Mouse (Mus musculus) A20 (cell line): ENCODE measurements at regions not wholly inside any gene's neighbourhood (a gene's known extent, or its start where the extent isn't known, plus 50 kb on each side); places are given as distances from the start of the nearest gene placed in this dataset.

Experiments used
- DNase-seq: peaks from one replicate; pipeline ENCODE4 v3.0.0-alpha.2; 2011; ENCODE audit warnings: low read depth, low spot score

DNA sequence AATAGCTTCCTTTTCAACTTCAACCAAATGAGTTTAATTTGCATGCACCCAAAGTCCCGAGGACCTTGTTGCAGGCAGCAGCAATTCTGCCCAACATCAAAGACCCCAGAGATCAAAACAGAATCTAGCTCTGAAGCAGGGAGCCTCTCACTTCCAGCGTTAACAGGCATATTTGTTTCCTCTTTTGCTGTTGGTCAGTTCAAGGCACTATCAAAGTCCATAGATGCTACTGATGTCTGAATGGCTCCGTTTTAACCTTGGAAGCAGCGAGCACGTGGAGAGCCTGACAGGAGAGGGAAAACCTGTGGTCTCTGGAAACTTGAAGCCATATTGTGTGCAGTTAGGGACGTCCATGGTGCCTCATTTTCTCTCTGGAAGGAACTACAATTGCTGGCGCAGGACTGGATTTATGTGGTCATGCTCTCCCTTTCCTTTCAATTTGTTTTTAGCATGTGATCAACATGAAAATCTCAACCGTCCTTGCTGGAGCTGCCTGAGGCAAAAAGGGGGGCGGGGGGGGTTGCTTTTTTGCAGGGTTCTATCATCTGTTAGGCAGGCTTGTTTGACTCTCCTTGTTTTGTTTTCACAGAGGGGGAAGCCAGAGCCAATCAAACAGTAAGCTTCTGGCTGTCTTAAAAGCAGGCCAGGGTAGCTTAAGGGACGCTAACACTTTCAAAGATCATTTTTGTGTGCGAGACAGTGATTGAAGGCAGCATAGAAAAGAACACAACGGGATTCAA lies 338.4 kb downstream of the Btg1 start:
- no peak for DNase-seq

DNA sequence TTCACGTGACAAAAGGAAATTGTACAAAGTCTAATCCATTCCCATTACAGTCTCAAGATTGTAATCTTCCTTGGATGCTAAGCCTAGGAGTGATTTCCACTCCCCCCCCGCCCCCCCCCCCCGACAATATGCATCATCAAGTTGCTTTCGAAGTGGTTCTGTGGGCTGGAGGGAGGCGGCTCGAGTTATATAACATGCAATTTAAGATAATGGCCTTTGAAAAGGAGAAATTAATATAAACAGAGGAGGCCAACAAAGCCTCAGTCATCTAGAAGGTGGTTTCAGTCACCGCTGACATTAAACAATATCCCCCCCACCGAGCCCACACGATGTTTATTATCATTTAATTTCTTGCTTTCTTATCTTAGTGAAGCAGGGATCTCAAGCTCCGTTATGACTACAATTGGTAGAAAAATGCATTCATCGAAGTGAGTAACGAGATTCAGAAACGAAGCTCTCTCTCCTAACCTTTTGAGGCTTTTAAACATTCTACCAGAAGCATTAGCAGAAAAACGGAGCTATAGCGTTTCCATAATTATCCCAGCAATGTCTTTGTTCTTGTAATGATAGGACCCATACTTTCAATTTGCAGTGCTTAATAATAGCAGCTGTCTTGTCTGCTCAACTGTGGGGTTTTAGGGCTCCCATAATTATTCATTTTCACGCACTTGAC lies 339.1 kb downstream of the Btg1 start:
- no peak for DNase-seq

DNA sequence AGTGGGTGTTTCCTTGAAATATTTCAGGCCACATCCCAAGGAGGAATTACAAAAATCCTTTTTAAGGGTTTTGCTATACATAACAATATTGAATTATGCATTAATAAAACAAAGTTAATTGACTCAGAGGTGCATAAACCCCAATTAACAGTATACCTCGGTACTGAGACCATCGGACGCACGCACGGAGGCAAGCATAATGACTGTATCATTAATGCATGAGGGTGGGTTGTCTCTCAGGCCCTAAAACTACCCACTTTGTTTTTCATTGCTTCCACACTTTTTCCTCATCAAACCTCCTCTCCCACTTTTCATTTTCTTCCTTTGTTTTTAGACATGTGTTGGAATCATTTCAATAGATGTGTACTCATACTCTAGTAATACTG lies 339.6 kb downstream of the Btg1 start:
- no peak for DNase-seq

DNA sequence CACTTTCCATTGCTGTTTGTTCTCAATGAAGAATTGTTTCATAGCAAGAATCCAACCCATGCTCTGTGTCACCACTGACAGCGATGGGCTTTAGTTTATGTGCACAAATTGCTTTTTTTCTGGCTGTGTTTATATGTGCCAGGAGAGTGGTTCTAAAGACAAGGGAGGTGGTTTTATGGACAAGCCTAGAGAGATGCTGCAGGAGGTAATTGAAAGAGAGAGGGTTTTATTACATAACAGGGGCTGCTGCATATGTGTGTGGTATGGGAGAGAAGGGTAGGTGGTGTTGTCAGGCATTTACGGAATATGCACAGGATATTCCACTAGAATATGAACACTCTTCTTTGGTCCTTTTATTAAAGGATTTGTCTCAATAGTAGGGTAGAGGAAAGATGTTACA lies 340.2 kb downstream of the Btg1 start:
- no peak for DNase-seq

DNA sequence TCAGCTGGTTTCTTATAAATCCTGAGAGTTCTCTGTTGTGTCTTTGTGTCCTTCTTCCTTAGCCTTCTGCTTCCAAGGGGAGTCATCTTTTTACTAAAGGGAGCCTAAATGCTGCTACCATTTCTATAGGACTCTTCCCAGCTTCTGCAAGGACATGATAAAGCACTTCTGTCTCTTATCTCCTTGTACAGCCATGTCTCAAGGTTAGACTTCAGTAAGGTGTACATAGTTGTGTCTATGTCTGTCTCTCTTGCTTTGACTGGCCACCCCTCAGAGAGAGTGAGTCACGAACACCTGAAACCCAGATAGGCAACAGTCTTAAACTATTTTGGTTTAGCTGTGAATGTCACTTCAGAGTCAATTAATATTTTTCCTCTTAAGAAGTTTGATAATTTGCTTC lies 353.0 kb downstream of the Btg1 start:
- DNase-seq: no peak

DNA sequence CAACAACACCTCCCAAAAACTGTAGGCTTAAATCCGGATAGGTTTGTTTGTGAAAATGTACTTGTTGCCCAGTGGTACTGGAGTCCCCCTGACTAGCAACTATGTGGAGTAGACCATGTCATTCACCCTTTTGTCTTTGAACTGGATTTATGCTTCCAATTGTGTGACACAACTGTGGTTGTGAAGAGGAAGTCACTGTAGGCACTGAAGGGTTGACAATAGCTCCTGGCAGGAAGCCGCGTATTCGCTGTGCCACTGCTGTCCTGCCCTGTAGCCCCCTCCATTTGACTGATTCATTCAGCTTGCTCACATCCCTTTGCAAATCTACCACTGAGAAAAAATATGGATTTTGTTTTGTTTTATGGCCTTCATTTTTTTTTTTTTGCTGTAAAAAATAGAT lies 353.9 kb downstream of the Btg1 start:
- no peak for DNase-seq

DNA sequence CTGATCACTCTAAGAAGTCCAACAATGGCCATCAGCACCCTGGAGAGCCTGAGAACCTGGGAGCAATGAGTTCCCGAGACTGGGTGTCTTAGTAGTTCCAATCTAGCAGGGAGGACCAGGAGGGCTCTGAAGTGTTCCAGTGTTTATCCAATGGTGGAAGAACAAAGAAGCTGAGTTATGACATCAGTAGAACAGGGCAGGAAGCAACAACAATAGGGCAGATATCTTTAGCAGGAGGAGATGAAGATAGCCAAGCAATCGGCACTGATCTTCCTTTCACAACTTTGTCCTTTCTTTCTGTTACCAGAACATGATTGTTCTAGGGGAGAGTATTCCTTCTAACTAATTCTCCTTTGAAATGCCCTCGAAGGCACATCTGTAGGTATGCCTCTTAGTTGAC lies 355.0 kb downstream of the Btg1 start:
- no peak for DNase-seq

DNA sequence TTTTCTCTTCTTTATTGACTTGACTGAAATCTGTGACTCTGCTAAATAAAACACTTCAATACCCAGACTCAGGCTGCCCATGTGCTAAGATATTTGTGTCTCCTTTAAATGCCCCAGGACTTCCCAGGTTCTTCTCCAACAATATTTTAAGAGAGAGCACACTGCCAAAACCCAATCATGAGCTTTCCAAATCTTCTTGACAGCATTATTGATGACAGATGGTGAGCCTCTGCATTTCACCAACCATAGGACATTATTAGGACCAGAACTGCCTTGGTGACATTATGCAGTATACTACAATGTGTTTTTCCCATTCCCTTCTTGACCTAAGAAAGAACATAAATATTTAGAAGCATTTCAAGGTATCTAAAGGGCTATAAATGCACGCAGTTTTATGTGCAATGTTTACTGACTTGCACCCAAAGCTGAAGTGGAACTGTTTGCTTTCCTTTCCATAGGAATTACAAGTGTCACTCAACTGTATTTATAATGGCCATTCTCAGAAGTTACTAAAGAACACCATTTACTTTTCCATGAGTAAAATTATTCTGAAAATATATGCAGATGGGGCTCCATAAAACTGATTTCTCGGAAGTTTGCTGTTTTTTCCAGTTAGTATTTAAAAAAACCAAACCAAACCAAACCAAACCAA lies 357.6 kb downstream of the Btg1 start:
- no peak for DNase-seq

DNA sequence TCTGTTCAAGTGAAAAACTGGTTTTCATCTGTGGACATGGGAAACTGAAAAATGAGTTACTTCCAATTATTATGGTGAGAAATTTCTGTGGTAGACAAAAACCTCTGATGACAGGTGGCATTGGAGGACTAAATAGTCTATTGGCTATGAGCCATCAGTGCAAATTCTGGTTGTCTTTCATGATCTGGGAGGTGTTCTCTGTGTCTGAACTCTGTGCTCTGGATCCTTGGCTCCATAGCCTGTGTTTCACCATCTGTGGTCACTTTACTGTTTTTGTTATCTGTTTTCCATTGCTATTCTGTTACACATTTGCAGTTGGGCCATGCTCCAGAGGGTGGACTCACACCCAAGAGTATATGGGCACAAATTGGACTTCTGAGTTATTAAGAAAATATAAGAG lies 359.9 kb downstream of the Btg1 start:
- no peak for DNase-seq

DNA sequence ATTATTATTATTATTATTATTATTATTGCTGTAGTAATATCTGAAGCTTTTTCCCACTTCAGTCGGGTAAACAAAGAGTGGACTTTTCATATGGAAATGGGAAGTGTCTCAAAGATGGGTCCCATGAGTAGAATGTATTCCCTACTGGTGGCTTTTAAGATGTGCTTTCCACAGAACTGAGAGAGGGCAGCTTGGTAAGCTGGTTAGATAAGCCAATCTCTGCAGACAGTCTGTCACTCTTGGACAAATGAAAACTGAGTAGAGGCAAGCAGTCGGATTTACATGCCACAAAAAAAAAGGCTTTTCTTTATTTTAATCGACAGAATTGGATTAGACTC lies 363.7 kb downstream of the Btg1 start:
- DNase-seq: no peak

DNA sequence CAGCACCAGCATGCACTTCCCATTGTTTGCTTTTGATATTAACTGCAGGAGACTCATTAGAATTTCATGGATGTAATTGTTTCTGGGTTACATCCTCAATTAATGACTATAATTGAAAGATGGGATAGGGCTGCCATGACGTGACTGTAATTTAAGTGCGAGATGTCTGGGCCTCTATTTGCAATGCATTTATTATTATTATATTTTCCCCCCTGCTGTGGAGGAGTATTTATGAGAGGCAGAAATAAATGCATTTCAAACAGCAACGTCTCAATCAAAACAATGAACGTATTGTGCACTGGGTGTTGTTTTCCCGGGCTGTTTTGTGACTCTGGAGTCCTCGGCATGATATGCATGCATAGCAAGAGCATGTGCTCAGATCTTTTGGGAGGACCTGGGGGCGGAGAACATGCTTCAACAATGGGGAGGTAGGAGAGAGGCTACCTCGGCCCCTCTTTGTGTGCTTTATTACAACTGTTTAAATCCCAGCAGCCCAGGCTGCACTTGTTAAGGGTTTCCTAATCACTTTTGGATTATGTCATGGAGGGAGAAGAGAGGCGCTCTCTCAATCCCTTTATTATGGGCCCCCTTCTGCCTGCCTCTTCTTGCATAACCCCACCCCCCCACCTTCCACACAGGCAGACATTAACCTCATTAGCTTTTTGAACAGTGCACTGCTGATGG lies 364.2 kb downstream of the Btg1 start:
- DNase-seq: no peak

DNA sequence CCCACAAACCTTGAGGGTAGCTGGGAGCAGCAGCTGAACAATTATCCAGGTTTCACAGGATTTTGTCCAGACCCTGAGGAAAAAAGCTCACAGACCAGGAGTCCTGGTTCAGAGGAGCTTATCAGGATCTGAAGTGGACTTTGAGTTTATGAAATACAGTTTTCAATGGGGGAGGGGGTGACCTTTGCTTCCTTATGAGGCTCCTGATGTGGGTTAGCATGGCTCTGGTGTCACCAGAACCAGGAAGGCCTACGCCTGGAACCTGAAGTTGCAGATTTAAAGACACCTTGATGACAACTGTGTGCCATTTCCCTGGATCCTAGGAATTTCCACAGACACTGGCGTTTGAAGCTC lies 364.7 kb downstream of the Btg1 start:
- DNase-seq: no peak

DNA sequence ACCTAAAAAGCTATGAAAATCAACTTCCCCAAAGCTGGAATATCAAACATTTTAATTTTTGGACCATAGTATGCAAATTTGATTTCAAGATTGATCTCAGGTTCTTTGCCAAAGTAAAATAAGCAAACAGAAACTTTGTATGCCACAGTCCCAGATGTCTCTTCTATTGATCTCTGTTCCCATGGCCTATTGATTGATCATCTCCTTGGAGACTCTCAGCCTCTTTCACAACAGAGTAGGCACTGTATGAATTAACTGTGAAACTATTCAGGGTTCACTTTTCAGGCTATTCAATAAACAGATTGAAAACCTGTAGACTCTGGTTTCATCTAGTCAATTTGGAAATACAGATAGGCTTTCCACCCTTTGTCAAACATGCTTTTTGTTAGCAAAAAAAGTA lies 384.1 kb downstream of the Btg1 start:
- no peak for DNase-seq

DNA sequence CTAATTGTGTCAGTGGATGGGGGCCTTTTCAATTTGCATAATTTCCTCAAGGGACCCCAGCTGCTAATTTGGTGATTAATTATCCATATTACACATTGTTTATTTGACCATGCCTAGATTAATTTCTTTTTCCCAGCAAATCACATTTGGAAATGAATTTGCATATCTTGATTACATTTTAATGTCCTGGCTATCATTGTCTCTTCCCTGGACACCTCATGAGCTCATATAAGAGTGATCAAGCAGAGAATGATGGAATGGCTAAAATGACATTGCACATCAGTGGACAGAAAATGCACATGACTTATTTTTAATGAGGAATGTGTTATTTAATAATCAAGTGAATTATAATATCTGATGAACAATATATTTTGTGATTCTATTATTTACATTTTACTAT lies 392.1 kb downstream of the Btg1 start:
- no peak for DNase-seq

DNA sequence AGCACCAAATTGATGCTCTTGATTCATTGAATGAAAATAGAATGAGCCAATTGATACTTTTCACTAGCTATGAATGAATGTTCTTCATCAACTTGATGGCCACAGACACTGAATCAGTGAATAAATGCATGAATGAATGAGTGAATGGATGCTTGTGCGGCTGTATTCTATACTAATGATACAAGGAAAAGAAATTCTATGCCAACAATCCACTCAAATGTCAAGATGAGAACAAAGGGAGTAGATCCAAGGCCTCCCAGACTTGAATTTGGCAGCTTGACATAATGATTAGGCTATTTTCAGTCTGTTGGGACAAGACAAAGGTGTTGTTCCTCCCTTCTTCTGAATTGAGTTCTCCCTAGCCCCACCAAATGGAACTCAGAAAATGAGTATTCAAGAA lies 393.1 kb downstream of the Btg1 start:
- DNase-seq: no peak

DNA sequence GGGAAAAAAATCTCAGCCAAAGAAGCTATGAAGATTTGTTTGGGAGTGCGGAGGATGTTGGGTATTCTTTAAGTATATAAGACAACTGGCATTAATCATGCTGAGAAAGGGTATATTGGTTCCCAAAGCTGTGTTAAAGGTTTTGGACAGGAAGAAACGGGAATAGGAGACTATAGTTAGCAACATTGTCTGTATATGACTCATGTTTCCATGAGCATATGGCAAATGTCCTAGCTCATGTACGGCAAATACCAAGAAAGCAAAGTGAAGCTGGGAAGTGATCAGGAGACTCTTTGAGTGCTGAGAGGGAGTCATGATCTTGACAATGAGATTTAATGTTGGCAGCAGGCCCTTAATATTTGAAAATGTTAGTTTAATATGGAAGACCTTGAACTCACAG lies 401.8 kb downstream of the Btg1 start:
- DNase-seq: no peak

DNA sequence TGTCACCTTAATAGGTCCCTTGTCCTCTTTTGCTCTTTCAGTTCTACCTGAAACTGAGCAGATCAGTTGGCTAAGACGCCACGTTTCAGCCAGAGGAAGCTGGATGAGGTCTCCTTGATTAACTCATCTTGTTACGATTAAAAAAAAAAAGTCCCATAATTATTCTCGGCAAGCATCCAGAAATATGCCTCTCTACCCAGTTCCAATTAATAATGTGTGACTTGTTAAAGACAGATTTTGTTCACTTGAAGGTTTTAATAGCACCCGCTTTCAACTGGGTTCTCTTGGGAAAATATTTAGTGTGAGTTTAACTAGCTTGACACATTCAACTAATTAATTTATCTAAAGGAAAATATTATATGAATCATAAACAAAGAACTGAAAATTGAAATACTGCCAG lies 412.0 kb downstream of the Btg1 start:
- no peak for DNase-seq

DNA sequence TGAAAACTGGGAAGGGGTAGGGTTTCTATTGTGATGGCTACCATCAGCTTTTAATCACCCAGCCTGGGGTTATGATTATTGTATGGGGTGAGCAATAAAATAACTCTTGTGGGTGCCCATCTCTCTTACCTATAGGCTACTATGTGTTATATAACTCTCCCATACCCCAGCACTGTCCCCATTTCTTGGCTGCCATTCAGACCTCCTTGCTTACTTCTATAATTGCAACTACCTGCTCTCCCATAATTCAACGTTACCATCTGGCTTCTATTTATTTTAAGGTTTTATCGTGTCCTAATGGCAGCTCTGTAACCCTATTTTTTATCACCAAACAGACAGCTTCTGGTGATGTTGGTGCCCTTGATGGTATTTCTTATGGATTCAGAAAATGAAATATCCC lies 414.2 kb downstream of the Btg1 start:
- no peak for DNase-seq

DNA sequence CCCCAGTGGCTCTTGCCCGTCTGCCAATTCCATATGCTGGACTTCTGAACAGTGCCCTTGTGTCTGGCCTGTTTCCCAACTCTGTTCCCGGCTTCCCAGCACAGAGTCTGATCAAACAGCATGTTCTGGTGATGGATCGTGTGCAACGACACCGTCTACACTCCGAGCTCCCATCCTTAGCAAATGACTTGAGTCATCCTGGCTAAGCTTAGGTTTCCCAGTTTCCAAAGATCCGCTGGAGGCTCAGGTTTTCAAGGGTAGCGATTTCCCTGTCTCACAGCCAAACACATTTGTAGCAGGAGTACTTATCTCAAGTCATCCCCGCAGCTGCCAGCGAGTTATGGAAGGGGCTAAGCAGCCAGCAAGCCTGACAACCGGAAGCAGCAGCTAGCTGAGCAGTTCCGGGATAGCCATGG lies 418.6 kb downstream of the Btg1 start:
- DNase-seq: no peak

DNA sequence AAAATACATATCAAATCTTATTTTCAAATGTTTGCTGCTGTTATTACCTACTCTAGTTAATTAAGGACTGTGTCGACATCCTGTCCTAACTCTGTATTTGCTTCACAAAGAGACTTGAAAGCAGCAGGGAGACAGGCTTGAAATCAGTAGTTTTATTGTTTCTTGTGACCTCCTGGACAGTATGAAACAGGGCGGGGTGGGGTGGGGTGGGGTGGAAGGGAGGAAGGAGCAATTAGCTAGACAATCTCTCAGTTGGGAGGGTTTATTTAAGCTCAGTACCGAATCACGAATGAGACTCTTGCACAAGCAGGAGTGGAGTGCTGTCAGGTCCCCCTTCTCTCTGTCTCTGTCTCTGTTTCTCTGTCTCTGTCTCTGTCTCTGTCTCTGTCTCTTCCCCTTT lies 421.2 kb downstream of the Btg1 start:
- DNase-seq: no peak

DNA sequence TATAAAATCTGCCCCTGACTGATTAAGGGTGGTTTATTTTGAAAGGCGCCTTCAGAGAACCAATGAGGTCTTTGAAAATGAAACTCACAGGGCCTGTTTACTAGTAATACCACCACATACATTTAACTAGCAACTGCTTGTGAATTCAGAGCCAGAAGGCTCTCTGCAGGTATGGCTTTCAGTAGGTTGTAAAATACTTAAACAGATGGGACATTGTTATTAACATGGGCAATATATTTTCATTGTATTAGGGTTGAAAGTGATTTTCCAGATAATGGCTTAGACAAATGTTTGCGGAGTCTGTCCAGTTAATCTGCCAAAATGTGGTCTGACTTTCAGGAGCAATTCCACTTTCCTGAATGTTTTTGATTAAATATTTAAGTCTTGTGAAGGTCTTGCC lies 430.8 kb downstream of the Btg1 start:
- DNase-seq: no peak

DNA sequence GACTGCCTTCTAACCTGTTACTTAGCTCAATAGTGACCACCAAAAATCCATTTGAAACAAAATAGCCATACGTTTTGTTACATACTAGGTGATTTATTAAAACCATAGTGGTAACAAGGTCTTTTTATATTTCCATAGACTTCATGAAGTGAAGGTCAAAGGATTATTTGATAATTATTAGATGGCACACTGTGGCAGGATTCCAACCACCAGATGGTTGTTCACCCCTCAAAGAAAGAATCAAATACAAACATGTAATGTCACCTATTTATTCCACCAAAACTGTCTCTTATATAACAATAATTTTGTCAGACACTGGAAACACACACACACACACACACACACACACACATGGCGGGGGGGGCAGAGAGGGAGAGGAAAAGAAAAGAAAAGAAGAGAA lies 431.2 kb downstream of the Btg1 start:
- DNase-seq: no peak

DNA sequence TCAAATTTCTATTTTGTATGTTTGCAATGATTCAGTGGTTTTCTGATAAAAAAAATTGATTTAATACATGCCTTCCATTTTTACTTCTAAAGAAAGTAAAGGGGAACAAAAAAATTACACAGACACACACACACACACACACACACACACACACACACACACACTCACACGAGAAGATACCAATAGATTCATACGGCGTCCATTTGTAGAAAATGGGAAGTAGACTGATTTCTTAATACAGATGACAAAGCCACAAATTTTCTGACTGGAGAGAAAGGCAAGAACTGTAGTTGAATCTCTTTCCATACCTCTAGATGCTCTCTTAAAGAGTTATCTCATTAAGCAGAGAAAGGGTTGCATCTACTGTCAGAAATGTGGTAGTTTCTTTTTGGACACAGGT lies 424.9 kb upstream of the Dcn start:
- no peak for DNase-seq
